Mouse (Mus musculus): ENCODE results near the gene Cited2.

The Cited2 gene

DNA sequence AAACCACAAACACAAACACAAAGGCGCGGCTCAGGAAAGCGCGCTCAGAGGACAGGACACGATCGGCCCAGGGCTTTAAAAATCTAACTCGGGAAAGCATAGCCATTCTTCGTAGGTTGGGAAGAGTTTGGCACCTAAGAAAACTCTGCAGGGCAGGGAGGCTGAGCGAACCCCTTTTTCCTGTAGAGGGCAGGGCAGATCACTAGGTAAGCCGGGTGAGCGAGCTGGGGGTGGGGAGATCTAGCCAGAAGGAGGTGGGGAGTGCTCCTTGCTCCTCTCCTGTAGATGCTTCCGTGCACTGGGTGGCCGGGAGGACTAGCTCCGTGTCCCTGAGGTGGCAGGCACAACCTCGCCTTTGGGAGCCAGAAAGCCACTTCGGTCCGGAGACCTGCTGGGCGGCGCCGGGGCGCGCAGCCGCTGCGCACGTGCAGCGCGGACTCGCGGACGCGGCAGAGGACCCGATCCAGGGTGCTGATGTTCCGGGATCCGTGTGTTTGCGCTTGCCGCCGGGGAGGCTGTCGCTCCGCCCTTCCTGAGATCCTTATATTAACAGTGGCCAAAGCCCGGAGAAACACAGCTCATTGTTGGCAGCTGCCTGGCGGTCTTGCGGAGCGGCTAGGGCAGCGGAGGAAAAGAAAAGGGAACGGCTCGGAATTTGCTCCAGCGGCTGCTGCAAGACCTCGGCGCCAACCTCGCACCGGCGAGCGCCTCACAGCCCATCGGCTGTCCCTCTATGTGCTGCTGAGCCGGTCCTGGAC, at the start of gene Cited2:
Gene Cited2, plus strand, starts transcription at position 566 of the 758 bp plus-strand sequence.
- peak; percentile 92 for DNase-seq (ENCODE audit: low read depth, low spot score)

DNA sequence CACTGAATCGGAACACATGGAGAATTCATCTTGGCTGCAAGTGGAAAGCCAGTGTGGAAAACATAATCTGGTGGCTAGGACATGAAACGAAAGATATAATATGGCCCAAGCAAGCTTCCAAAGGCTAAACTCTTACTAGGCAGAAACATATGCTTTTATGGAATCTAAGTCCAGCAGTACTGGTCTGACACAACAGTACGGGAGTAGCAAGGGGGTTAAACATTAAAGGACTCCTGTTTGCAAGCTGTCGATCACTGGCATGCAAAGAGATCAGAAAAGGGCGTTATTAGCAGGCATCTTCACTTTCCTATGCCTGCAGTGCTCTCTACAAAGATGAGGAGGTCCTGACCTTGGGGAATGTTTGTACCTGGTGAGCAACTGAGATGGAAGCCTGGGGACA, 48.6 kb upstream of the Cited2 start:
- DNase-seq (ENCODE audit: low read depth, low spot score): no peak

DNA sequence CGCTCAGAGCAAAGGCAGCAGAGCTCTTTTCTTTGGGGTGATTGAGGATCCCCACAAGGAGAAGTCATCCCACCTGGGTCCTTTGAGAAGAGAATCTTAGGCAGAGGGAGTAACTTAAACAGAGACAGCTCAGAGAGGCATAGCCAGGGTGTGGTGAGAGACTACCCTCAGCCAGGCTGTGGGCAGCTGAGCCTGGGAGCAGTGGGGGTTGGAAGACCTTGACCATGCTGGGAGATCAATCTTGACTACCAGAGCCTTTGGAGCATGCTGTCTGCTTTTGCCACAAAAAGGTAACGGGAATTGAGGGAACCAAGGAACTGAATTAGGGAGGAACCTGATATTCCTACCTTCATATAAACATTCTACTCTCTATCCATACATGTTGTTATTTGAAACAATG, 48.1 kb upstream of the Cited2 start:
- DNase-seq (ENCODE audit: low read depth, low spot score): no peak

DNA sequence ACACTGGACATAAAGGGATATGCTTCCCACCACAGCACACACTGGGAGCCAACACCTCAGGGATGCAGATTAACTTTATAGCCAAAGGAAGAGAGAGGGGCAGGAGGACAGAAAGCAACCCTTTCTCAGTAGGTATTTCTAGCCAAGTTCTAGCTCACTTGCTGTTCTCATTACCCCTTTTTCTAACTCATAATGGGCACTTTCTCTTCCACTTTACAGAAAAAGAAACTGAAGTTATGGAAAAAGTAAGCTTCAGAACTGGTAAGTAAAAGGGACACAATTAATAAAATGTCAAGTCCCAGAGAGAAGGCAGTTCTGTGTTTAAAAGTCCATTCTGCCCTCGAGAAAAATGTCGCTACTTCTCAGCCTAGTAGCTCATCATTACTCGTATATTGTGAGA, 46.6 kb upstream of the Cited2 start:
- no peak for DNase-seq (ENCODE audit: low read depth, low spot score)

DNA sequence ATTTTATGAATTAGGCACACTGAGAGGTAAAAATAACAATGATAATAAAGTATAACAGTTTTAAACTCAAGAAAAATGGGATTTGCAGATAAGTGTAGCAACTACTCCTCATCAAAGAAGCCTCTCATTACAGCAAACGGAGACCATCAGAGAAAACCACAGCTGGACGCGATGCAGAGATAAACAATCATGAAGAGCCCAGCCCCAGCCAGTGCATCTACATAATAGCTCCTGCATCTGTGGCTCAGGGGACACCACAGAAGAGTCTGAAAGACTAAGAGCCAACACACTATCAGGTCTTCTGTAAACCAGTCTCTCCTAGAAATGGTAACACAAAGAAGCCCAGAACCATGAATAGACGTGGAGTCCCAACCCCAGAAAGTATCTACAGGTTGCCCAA, 45.7 kb upstream of the Cited2 start:
- no peak for DNase-seq (ENCODE audit: low read depth, low spot score)

DNA sequence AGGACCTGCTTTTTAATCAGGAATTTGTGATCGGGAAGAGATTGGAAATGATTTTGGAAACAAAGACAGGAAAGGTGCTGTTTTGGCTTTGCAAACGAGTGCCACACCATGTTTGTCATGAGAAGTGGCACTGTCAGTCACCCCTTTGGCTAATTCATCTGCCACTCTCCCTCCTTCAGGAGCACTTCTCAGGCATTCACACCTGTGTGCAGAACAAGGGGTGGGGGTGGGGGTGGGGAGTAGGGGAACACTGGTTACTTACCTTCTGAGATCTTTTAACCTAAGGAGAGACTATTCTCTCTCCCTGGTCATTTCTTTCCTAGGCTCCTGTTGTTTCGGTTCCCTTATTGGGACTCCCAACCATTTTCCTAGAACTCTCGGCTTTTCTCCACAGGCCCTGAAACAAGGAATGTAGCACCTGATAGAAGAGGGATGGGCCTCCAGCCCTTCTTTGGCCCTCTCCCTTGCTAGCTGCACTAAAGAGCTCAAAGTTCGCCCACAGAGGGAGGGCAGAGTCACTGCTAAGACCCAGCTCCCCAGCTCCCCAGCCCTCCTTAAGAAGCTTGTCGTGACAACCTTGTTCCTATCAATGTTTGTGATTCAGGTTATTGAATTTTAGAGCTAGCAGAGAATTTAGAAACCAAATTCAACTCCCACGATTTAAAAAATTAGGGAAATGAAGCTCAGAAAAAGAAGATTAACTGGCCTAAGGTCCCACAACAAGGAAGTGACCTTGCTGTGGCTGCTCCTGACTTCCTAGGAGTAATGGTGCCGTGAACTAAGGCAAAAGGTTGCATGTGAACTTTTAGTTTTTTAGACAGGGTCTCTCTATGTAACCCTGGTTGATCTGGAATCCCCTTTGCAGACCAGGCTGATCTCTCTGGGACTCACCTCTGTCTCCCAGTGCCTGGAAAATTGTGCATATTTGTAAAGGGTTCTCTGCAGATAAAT, 42.3 kb upstream of the Cited2 start:
- DNase-seq (ENCODE audit: low read depth, low spot score): no peak

DNA sequence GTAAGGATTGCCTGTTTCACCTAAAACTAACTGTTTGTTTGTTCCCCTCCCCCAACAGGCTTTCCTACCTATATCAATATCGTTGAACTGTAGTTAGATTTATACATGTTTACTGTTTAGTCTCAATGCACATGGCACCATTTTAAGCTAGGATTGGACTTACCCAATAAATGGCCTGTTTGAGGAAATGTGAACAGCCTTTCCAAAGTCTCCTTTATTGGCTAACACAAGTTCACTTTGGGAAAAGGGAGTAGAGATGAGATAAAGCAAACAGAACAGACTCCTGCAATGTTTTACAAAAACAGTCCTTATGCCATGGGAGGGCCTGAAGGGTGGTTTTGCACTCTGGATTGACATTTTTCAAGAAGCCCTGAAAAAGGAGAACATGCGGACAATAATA, 41.6 kb upstream of the Cited2 start:
- no peak for DNase-seq (ENCODE audit: low read depth, low spot score)

DNA sequence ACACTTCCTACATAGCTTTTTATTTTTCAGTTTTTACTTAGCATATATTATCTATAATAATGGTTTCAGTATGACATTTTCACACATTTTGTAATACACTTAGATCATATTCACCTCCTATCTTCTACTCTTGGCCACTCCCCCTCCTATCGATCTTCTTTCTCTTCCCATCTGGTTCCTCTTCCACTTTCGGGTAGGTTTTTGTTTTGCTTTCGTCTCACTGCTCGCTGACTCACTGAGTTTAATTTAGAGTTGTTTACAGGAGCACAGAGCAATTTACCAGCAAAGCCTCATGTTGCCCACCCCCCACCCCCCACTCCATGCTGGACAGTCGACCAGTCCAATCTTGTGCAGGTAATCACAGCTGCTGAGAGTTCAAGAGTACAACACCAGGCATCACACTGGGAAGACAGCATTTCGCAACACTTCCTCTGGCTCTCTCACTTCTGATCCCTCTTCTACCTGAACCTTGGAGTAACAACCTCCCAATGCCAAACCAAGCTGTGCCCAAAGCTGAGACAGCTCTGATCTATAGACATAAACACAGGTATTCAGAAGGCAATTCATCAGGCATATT, 39.1 kb upstream of the Cited2 start:
- no peak for DNase-seq (ENCODE audit: low read depth, low spot score)

DNA sequence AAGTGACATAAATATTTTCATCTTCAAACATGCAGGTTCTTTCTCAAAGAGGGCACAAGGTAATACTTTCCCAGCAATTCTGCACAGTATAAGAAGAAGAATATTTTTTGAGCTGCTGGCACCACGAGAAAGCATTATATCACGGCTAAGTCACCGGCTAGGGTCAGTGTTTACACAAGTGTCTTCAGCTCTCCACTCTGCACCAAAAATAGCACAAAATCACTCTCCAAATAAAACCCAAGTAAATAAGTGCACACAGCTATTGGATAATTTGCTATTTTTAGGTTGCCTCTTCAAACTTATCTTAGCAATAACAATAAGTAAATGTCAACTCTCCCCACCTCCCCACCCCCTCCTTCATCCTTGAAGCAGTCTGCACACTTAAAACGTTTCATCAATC, 33.2 kb upstream of the Cited2 start:
- DNase-seq (ENCODE audit: low read depth, low spot score): no peak

DNA sequence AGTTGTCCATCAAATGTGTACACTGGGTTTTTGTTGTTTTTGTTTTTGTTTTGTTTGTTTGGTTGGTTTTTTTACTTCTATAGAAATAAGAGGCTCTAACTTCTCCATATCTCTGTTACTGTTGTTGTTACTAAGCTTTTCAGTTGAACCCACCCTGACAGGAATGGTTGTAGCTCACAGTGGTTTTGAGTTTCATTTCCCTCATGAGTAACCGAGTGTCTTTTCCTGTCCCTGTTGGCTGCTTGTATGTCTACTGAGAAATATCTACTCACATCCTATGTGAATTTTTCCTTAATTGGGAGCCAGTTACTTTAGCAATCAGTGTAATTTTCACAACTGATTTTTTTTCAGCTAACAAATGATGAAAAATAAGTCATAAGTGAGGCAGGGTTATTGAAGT, 31.3 kb upstream of the Cited2 start:
- no peak for DNase-seq (ENCODE audit: low read depth, low spot score)

DNA sequence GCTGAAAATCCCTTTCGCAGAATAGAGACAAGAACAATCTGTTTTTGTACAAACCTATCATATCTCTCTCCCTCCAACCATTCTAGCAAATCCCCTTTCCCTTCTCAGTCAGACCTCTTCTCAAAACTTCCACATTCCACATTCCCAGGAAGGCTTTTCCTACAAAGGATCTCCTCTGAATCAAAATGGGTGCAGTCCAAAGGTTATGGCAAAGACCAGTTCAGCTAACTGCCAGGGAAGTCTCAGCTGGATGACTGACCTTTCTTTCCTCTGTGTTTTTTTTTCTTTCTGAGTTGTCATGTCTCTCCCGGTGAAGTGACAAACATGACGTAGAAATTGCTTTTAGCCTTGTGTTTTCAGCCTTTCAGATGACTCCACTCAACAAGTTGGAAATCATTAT, 27.2 kb upstream of the Cited2 start:
- DNase-seq (ENCODE audit: low read depth, low spot score): no peak

DNA sequence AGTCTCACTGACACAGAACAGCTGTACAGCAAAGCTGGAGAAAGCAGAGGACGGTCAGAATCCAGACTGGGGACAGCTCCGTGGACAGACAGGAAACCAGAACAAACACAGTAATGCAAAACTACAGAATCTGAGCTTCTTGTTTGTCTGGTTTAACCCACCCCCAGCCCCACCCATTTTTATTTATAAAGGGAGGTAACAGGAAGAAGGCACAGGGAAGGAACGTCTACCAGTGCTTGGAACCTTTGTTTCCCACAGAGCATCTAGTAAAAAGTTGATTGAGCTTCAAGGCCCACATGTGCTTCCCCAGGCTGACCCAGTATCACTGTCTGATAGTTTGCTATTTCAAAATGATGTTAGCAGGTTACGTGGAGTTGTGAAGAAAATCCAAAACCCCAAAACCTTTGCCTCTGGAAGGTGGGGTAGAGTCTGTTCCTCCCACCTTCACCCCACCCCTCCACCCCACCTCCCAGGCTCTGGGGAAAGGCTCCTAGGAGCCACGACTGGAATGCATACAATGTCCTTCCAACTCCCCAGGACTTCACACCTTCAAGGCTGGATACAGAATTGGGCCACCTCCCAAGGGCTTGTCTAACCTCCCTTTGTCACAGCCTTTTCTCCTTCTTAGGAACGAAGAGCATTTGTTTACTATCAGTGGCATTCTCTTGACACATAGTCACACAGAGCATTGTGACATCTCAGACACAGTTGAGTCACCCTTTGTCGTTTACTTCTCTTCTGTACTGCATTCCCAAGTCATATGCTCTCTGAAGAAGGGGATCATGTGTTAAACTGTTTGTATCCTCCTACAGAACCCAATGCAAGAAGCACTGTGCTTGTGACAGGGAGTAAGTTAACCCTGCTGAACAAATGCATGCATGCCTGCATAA, 25.4 kb upstream of the Cited2 start:
- DNase-seq (ENCODE audit: low read depth, low spot score): no peak

DNA sequence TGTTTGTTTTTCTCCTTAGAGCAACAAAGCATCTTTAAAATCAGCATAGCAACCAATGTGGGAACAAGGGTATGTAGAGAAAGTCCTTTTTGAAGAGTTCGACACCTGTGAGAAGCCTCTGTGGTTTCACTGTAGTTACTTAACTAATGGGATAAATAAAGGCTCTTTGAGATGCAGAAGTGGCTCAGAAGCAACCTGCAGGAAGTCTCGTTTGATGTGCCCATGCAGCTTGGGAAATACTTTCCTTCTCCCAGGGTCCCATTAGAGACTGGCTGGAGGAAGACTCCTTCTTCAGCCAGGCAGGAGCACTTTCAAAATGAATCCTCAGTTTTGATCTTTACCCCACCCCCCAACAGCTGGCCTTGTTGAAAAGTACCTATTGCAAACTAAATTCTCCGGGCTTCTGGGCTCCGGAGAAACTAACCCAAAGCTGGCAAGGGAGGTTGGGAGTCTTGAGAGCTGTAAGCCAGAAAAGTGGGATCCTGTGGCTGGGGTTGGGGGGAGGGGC, 17.5 kb upstream of the Cited2 start:
- DNase-seq (ENCODE audit: low read depth, low spot score): no peak

DNA sequence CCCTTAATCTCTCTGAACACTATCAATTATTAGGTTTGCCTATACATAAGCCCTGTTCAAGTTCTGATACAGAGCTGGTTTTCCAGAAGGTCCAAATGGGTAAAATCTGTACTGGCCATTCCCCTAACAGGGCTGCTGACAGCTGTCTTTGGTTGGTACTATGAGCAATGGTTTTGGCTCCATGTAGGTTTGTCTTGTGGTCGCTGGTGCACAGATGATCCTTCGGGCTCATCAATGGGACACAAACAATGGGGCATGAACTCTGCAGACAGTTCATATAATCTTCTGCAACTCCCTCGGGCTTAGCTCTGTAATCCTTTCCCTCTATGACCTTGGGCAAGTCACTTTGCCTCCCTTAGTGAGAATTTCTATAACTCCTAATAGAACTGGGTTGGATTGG, 12.3 kb upstream of the Cited2 start:
- DNase-seq (ENCODE audit: low read depth, low spot score): no peak

DNA sequence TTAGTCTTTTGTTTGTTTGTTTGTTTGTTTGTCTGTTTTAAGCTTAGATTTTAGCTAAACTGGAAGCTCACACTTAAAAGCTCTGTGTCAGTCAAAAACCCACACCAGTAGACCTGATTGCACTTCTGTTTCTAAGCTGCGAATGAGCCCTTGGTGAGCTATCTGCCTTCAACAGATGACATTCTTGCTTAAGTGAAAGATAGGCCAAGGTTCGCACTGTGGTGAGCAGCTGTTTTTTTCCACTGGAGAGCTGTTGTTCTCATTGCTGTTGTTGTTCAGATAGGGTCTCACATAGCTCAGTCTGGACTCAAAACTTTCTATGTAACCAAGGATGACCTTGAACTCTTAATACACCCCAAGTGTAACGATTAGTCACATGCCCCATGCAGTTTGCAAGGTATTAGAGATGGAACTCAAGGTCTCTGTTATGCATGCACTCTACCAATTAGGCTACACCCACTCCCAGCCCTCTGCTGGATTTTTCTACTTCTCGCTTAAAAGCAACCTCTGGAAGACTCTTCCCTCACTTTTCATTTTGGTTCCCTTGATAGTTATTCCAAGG, 3.9 kb upstream of the Cited2 start:
- DNase-seq (ENCODE audit: low read depth, low spot score): no peak

DNA sequence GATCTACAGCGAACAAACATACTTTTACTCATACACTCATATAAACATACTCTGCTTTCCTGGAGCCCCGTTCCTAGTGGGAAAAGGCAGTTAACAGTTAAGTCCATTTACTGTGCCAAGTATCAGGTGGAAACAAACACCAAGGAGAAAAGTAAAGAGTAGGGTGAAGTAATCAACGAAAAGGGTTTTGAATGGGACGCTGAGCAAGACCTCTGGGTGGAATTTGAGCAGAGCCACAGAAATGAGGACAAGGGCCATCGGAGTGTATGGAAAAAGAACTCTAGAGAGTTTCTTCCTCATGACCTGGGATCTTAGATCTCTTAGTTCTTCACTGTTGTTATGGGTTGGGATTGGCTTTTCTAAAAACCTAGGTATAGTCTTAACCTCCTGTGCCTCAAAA, 3.4 kb upstream of the Cited2 start:
- no peak for DNase-seq (ENCODE audit: low read depth, low spot score)

DNA sequence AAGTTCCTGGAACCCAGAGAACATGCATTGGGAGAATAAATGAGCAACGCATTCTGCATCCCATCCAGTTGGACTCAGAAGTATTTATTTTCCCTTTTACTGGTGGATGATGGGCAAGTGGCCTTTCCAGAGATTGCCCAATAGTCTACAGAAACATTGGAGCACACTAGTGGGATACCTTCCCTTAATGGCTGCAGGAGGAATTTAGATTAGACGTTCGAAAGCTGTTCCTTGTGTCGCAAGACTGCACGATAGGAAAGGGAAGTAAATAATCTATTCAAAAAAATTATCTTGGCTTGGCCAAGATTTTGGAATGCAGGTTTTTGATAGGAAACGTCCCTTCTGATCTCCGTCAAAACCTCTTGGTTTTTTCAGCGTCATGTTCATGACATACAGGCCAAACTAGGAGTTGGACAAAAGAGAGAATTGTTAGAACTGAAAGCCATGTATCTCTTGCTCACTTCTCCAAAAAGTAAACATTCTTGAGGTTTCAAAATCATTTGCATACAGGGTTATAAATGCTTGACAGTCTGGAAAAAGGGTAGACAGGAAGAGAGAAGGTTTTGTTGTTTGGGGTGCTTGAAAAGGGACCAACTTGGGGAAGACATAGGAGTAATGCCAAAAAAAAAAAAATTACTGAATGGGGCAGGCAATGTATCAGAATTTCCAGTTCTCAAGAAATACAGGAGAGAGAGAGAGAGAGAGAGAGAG, 2.0 kb upstream of the Cited2 start:
- DNase-seq (ENCODE audit: low read depth, low spot score): no peak

DNA sequence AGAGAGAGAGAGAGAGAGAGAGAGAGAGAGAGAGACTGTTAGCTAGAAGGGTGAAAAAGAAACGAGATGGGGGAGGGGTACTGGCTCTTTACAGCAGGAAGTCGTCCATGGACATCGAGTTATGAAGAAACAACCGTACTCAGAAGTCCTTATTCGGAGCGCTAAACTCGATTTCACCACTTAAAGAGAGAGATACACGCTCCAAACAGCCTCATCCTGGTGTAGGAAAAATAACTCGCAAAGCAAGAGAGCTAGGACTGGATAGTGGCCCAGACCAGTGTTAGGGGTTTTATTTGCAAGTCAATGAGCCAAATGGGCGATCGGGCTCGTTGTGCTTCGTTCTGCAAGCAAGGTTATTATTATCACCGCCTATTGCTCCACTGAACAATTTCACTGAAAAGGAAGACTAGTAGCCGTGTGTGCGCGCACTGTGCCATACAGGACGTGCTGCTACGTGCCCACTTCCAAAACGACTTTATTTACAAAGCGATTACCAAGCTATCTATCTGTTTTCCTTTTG, 1.4 kb upstream of the Cited2 start:
- DNase-seq (ENCODE audit: low read depth, low spot score): no peak

DNA sequence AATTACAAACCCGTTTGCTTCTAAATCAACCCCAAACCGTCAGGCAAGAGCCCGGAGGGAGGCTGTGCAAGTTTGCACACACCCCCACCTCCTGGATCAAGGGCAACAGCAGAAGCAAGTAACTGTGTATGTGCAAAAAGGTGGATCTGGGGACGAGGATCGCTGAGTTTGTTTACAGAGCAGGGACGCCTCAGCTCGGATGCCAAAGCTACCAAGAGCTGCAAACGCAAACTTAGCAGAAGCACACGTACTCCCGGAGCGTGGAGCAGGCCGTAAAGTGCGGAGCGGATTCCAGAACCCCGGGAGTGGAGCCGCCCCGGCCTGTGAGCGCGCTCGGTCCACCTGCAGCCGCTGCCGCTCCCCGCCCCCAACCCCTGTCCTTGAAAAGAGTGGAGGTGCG, 860 bp upstream of the Cited2 start:
- peak; percentile 86 for DNase-seq (ENCODE audit: low read depth, low spot score)

DNA sequence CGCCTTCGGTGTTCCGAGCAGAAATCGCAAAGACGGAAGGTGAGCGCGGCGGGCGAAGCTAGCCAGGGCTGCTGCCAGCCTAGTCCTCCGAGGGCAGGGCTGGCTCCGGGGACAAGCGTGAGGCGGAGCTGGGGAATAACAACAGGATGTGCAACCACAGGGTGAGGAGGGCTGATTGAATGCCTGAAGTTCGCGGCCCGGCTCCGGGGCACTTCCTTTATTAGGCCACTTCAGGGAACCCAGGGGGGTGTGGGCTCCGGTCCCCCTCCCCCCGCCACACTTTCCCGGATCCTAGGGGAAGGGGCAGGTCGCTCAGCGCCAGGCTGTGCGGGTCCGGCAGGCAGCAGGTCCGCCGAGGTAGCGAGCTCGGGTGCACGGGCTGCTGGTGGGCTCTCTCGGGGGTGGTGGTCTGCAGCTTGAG, 413 bp downstream of the Cited2 start:
- DNase-seq (ENCODE audit: low read depth, low spot score): no peak
